Mouse (Mus musculus) intestine, embryonic 15.5 days (tissue): ENCODE measurements around the gene Prr23a2. TPM values are rescaled to one million over a fixed set of nuclear protein-coding genes. Genes with fewer than 3 reads are reported as not detected.

Experiments used
- ATAC-seq: fragments of 200-750 bp; cut with Nextera tagmentation; 2 replicates; pipeline ENCODE4 v1.8.0; 2017; ENCODE audit warnings: moderate TSS enrichment, moderate library complexity
- H3K27ac ChIP-seq: fragments of 300-500 bp; sonication (generic); 2 replicates; pipeline ENCODE4 v1.5.1; 2015; ENCODE audit warnings: mild to moderate bottlenecking, inconsistent platforms
- H3K27me3 ChIP-seq: fragments of 300-500 bp; sonication (generic); replicated peaks from 2 replicates; pipeline ENCODE4 v1.6.1; 2015; ENCODE audit warnings: inconsistent platforms
- H3K36me3 ChIP-seq: fragments of 300-500 bp; sonication (generic); 2 replicates; pipeline ENCODE4 v1.6.1; 2015; ENCODE audit warnings: inconsistent platforms
- H3K4me1 ChIP-seq: fragments of 300-500 bp; sonication (generic); replicated peaks from 2 replicates; pipeline ENCODE4 v1.6.1; 2015; ENCODE audit warnings: inconsistent platforms
- H3K4me2 ChIP-seq: fragments of 300-500 bp; sonication (generic); replicated peaks from 2 replicates; pipeline ENCODE4 v1.6.1; 2015; ENCODE audit warnings: mild to moderate bottlenecking, inconsistent platforms
- H3K4me3 ChIP-seq: fragments of 300-500 bp; sonication (generic); replicated peaks from 2 replicates; pipeline ENCODE4 v1.5.1; 2015; ENCODE audit warnings: inconsistent platforms
- H3K9ac ChIP-seq: fragments of 300-500 bp; sonication (generic); 2 replicates; pipeline ENCODE4 v1.6.1; 2015; ENCODE audit warnings: inconsistent platforms
- H3K9me3 ChIP-seq: fragments of 300-500 bp; sonication (generic); 2 replicates; pipeline ENCODE4 v1.6.1; 2016; ENCODE audit warnings: inconsistent platforms
- WGBS: fragments of 180-500 bp; shearing (Covaris S2); methylation state at CpG from one replicate; pipeline ENCODE4 v1.1.7; 2015; 5-methylcytosine and 5-hydroxymethylcytosine counted together
- polyA plus RNA-seq: library from polyadenylated mRNA; unstranded; fragments of >200 nt; fragmentation: Nextera tagmentation; extraction: Ambion mirVana; gene quantifications from 2 replicates; pipeline ENCODE4 v1.2.1, GENCODE M21; 2015

Gene Prr23a2
- polyA plus RNA-seq, 1 experiment from 2014 or later = not detected

GRCm38 (mm10) chr9:98863463-98863862, 7.2 kb downstream of the Prr23a2 start:
- ATAC-seq = no peak
- no peaks in the 10 kb centered on the region for H3K9me3 ChIP-seq
- 71% methylated on average over 3 of the region's 3 CpGs for WGBS

GRCm38 (mm10) chr9:98864571-98864970, 8.3 kb downstream of the Prr23a2 start, which contains the start of gene Prr23a3:
Gene Prr23a3, plus strand, starts transcription at chr9:98864767.
- ATAC-seq = no peak
- no peak within 1 kb of the TSS for H3K27ac ChIP-seq
- H3K4me3 ChIP-seq = no peak within 1 kb of the TSS
- H3K9ac ChIP-seq = no peak within 1 kb of the TSS
- H3K27me3 ChIP-seq = peaks cover 5% of the 10 kb centered on the region; the same call in 1 of the 2 replicates
- H3K36me3 ChIP-seq = no peaks in the 10 kb centered on the region
- no peaks in the 10 kb centered on the region for H3K4me1 ChIP-seq
- no peaks in the 10 kb centered on the region for H3K9me3 ChIP-seq
- H3K4me2 ChIP-seq = 0 out of 2 replicates have a peak within 1 kb of the TSS, but pooled peaks have one; percentile 12
- WGBS = 45% methylated on average over 22 of the region's 22 CpGs

More at GRCm38 (mm10) chr9:98863463-98863862, 7.2 kb downstream of the Prr23a2 start:
- Histone ChIP-seq H3K4me2 (no peak overlapping the region), H3K27me3 (peaks cover 5% of the 10 kb centered on the region; the same call in 1 of the 2 replicates), H3K36me3 (no peaks in the 10 kb centered on the region), H3K9ac (no peak overlapping the region), H3K4me1 (no peaks in the 10 kb centered on the region), H3K27ac (no peak overlapping the region), H3K4me3 (no peak overlapping the region)

- Histone ChIP-seq H3K27ac (no peak overlapping the region), H3K4me1 (no peaks in the 10 kb centered on the region), H3K27me3 (no peaks in the 10 kb centered on the region), H3K9me3 (no peaks in the 10 kb centered on the region), H3K4me2 (no peak overlapping the region), H3K36me3 (no peaks in the 10 kb centered on the region), H3K4me3 (no peak overlapping the region), H3K9ac (no peak overlapping the region)
- WGBS = 81% methylated on average over 1 of the region's 1 CpGs
- ATAC-seq = no peak
Measured at GRCm38 (mm10) chr9:98901486-98901885, 45.2 kb downstream of the Prr23a2 start.

GRCm38 (mm10) chr9:98902819-98903218, 46.5 kb downstream of the Prr23a2 start, which contains the start of gene 7420426K07Rik:
Gene 7420426K07Rik, plus strand, starts transcription at chr9:98903119.
- no peak within 1 kb of the TSS for H3K4me3 ChIP-seq
- H3K9ac ChIP-seq = no peak within 1 kb of the TSS
- H3K4me1 ChIP-seq = no peaks in the 10 kb centered on the region
- H3K9me3 ChIP-seq = no peaks in the 10 kb centered on the region
- no peak within 1 kb of the TSS for H3K4me2 ChIP-seq
- H3K27ac ChIP-seq = no peak within 1 kb of the TSS
- WGBS = 85% methylated on average over 2 of the region's 2 CpGs
- H3K36me3 ChIP-seq = no peaks in the 10 kb centered on the region
- no peak for ATAC-seq
- H3K27me3 ChIP-seq = no peaks in the 10 kb centered on the region

Other genes starting within 250 kb of the Prr23a2 start
- gene Prr23a1, start 14.0 kb upstream of the Prr23a2 start, polyA plus RNA-seq = not detected in 2 replicates
- not detected in 2 replicates for gene Prr23a3, start 8.3 kb downstream of the Prr23a2 start, polyA plus RNA-seq
- gene 7420426K07Rik, start 46.6 kb downstream of the Prr23a2 start, polyA plus RNA-seq = not detected in 2 replicates
- not detected in 2 replicates for gene Foxl2, start 98.8 kb downstream of the Prr23a2 start, polyA plus RNA-seq
- 39.9 and 42.8 TPM in 2 replicates for gene Faim, start 129.9 kb downstream of the Prr23a2 start, polyA plus RNA-seq
- 14.5 and 15.5 TPM in 2 replicates for gene Gm1123, start 179.2 kb downstream of the Prr23a2 start, polyA plus RNA-seq